Mouse (Mus musculus) forebrain, embryonic 14.5 days (tissue): Measurements from ENCODE around the gene Pla2g4b. TPM values are rescaled to one million over a fixed set of nuclear protein-coding genes. Genes with fewer than 3 reads are reported as not detected.

Source experiments
- ATAC-seq: fragments of 200-750 bp; cut with Nextera tagmentation; 2 replicates; pipeline ENCODE4 v1.8.0; 2017; ENCODE audit warnings: mild to moderate bottlenecking, moderate library complexity
- DNase-seq: peaks from one replicate; pipeline ENCODE4 v3.0.0-alpha.2; 2015; ENCODE audit warnings: low spot score
- H3K27ac ChIP-seq: fragments of 300-500 bp; sonication (generic); 2 replicates; pipeline ENCODE4 v1.5.1; 2014; ENCODE audit warnings: low read depth, mild to moderate bottlenecking, control low read depth, low read length, moderate library complexity
- H3K27me3 ChIP-seq: fragments of 300-500 bp; sonication (generic); replicated peaks from 2 replicates; pipeline ENCODE4 v1.6.1; 2014; ENCODE audit warnings: low read length, control low read depth, mixed read lengths; ENCODE audit not compliant: control insufficient read depth, insufficient read depth
- H3K36me3 ChIP-seq: fragments of 300-500 bp; sonication (generic); 2 replicates; pipeline ENCODE4 v1.6.1; 2014; ENCODE audit warnings: low read length, control low read depth; ENCODE audit not compliant: control insufficient read depth, insufficient read depth
- H3K4me1 ChIP-seq: fragments of 300-500 bp; sonication (generic); 2 replicates; pipeline ENCODE4 v1.6.1; 2014; ENCODE audit warnings: antibody characterized with exemption, low read length, control low read depth; ENCODE audit not compliant: control insufficient read depth, insufficient read depth
- H3K4me2 ChIP-seq: fragments of 300-500 bp; sonication (generic); 2 replicates; pipeline ENCODE4 v1.6.1; 2014; ENCODE audit warnings: mild to moderate bottlenecking, control low read depth, low read length
- H3K4me3 ChIP-seq: fragments of 300-500 bp; sonication (generic); 2 replicates; pipeline ENCODE4 v1.5.1; 2014; ENCODE audit warnings: low read depth, low read length, control low read depth
- H3K9ac ChIP-seq: fragments of 300-500 bp; sonication (generic); 2 replicates; pipeline ENCODE4 v1.6.1; 2014; ENCODE audit warnings: mild to moderate bottlenecking, low read length, control low read depth, moderate library complexity
- H3K9me3 ChIP-seq: fragments of 300-500 bp; sonication (generic); replicated peaks from 2 replicates; pipeline ENCODE4 v1.6.1; 2016; ENCODE audit warnings: low read length, control low read depth, mixed read lengths; ENCODE audit not compliant: control insufficient read depth
- WGBS: fragments of 180-500 bp; shearing (Covaris S2); extraction: QIAGEN DNeasy Blood & Tissue Kit; methylation state at CpG from one replicate; pipeline ENCODE4 v1.1.7; 2014; 5-methylcytosine and 5-hydroxymethylcytosine counted together
- microRNA-seq: library from miRNA; unstranded; fragments of <30 nt; microRNA quantifications from one replicate; pipeline ENCODE4, GENCODE M21; 2016
- polyA plus RNA-seq: library from polyadenylated mRNA; unstranded; fragments of >200 nt; fragmentation: Nextera tagmentation; extraction: Ambion mirVana; gene quantifications from 2 replicates; pipeline ENCODE4 v1.2.1, GENCODE M21; 2014

Pla2g4b gene
- polyA plus RNA-seq, 1 experiment from 2014 or later: 1.5 TPM

GRCm38 (mm10) chr2:120084593-120085361 lies 51.6 kb downstream of the Pla2g4b start:
- no peak overlapping the region for H3K4me2 ChIP-seq
- H3K9me3 ChIP-seq: no peaks in the 10 kb centered on the region
- ATAC-seq: no peak
- H3K36me3 ChIP-seq: no peaks in the 10 kb centered on the region
- H3K4me3 ChIP-seq: no peak overlapping the region
- 81% methylated on average over 14 of the region's 14 CpGs for WGBS
- H3K27ac ChIP-seq: no peak overlapping the region
- DNase-seq: no peak
- H3K9ac ChIP-seq: no peak overlapping the region
- H3K4me1 ChIP-seq: no peaks in the 10 kb centered on the region
- no peaks in the 10 kb centered on the region for H3K27me3 ChIP-seq

DNA sequence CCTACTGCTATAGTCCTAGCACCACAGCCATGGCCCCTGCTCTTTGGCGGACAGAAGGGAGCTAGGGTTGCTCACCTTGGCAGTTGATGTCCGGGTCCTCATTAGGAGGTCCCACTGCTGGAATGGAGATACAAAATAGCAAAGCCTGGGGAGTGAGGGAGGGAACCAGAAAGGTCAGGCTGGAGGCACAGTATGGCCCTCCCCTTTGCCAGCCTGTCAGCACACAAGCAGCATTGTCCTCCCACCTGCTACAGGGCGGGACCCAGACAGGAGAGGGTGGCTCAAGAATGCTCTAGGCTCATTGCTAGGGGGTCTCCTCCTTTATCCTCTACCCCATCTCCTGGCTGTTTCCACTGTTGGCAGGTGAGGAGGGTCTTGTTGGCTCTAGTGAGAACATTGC lies 52.8 kb downstream of the Pla2g4b start:
- no peaks in the 10 kb centered on the region for H3K27me3 ChIP-seq
- no peak overlapping the region for H3K4me2 ChIP-seq
- no peak overlapping the region for H3K27ac ChIP-seq
- no peaks in the 10 kb centered on the region for H3K36me3 ChIP-seq
- ATAC-seq (no peak), DNase-seq (no peak)
- 86% methylated on average over 3 of the region's 3 CpGs for WGBS
- no peaks in the 10 kb centered on the region for H3K4me1 ChIP-seq
- H3K9ac ChIP-seq: no peak overlapping the region
- no peak overlapping the region for H3K4me3 ChIP-seq
- no peaks in the 10 kb centered on the region for H3K9me3 ChIP-seq

GRCm38 (mm10) chr2:120087391-120087790 lies 54.2 kb downstream of the Pla2g4b start:
- ATAC-seq: no peak
- Histone ChIP-seq H3K27ac (no peak overlapping the region), H3K27me3 (no peaks in the 10 kb centered on the region), H3K4me1 (no peaks in the 10 kb centered on the region), H3K9me3 (no peaks in the 10 kb centered on the region), H3K4me2 (no peak overlapping the region), H3K9ac (no peak overlapping the region), H3K36me3 (no peaks in the 10 kb centered on the region), H3K4me3 (no peak overlapping the region)
- WGBS: 78% methylated on average over 3 of the region's 3 CpGs
- DNase-seq: no peak

GRCm38 (mm10) chr2:120087897-120088296 lies 54.7 kb downstream of the Pla2g4b start:
- Histone ChIP-seq H3K4me1 (no peaks in the 10 kb centered on the region), H3K27ac (no peak overlapping the region), H3K9ac (no peak overlapping the region), H3K9me3 (no peaks in the 10 kb centered on the region), H3K36me3 (no peaks in the 10 kb centered on the region), H3K4me3 (no peak overlapping the region), H3K4me2 (no peak overlapping the region), H3K27me3 (no peaks in the 10 kb centered on the region)
- ATAC-seq: no peak
- 98% methylated on average over 2 of the region's 2 CpGs for WGBS
- no peak for DNase-seq

DNA sequence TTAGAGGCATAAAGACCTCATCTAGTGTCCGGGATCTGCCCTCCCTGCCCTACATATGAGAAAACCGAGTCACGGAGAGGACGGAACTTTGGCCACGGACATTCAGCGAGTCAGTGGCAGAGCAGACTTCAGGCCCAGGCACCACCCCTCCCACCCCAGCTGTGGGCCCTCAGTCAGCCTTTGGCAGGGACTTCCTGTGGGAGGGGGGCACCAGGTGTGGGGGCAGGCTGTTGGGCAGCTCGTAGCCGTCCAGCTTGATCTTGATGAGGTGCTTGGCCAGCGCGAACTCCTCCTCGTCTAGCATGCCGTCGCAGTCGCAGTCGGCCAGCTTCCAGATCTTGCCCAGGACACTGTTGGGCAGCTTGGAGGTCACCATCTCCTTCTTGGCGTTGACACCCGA lies 57.8 kb downstream of the Pla2g4b start:
- Histone ChIP-seq H3K27me3 (no peaks in the 10 kb centered on the region), H3K9me3 (no peaks in the 10 kb centered on the region), H3K4me1 (no peaks in the 10 kb centered on the region), H3K36me3 (no peaks in the 10 kb centered on the region), H3K4me2 (no peak overlapping the region), H3K4me3 (no peak overlapping the region), H3K9ac (no peak overlapping the region), H3K27ac (no peak overlapping the region)
- ATAC-seq: no peak
- no peak for DNase-seq
- WGBS: 94% methylated on average over 17 of the region's 17 CpGs

Small RNA genes lying within 50 kb of the gene (microRNA-seq; reads per million reads assigned to microRNA genes)
- gene Mir7665: not detected

Other genes starting within 250 kb of the Pla2g4b start
- gene Rpap1, start 245.9 kb upstream of the Pla2g4b start, polyA plus RNA-seq: 12.8 and 16.0 TPM in 2 replicates
- gene Tyro3, start 235.7 kb upstream of the Pla2g4b start, polyA plus RNA-seq: 14.3 TPM in 2 replicates
- 23.6 and 32.3 TPM in 2 replicates for gene Mga, start 136.2 kb upstream of the Pla2g4b start, polyA plus RNA-seq
- 3.0 and 4.3 TPM in 2 replicates for gene Mapkbp1, start 60.7 kb upstream of the Pla2g4b start, polyA plus RNA-seq
- gene Jmjd7, start 5.9 kb upstream of the Pla2g4b start, polyA plus RNA-seq: 16.4 and 23.3 TPM in 2 replicates
- gene Gm28042, start 5.9 kb upstream of the Pla2g4b start, polyA plus RNA-seq: 1.9 and 4.2 TPM in 2 replicates
- 7.9 and 11.8 TPM in 2 replicates for gene Ehd4, start 121.2 kb downstream of the Pla2g4b start, polyA plus RNA-seq
- 1.1 and 1.7 TPM in 2 replicates for gene Pla2g4e, start 211.9 kb downstream of the Pla2g4b start, polyA plus RNA-seq